Mouse (Mus musculus) liver, postnatal 0 days (tissue): ENCODE measurements at regions not wholly inside any gene's neighbourhood (a gene's known extent, or its start where the extent isn't known, plus 50 kb on each side); places are given as distances from the start of the nearest gene placed in this dataset.

Source experiments
- CTCF ChIP-seq: sonication (generic); IDR thresholded peaks from 2 replicates; pipeline ENCODE4 v1.5.1; 2016; ENCODE audit warnings: antibody characterized with exemption, low read depth
- EP300 ChIP-seq: IDR thresholded peaks from 2 replicates; pipeline ENCODE4 v1.6.1; 2016; ENCODE audit warnings: antibody characterized with exemption, low read depth, mild to moderate bottlenecking

GRCm38 (mm10) chr4:4219701-4220100 is 142.4 kb upstream of the Sdr16c6 start:
- no peak for TF ChIP-seq CTCF
- no peak for TF ChIP-seq EP300
